Mouse (Mus musculus): ENCODE results near the gene Hspb11.

The Hspb11 gene

GRCm38 (mm10) chr4:107253125-107254091, at the start of gene Hspb11, which contains the start of gene Lrrc42:
TSS of gene Hspb11 (plus strand) at chr4:107253593.
TSS of gene Lrrc42 (minus strand) at chr4:107253532.
- peak; percentile 96 to 99 for DNase-seq

- no peak for DNase-seq
Measured at GRCm38 (mm10) chr4:107207016-107207415, 46.4 kb upstream of the Hspb11 start.

- no peak for DNase-seq
Measured at GRCm38 (mm10) chr4:107208880-107209279, 44.5 kb upstream of the Hspb11 start, which contains the start of gene Ldlrad1. TSS of gene Ldlrad1 (plus strand) at chr4:107209180.

DNA sequence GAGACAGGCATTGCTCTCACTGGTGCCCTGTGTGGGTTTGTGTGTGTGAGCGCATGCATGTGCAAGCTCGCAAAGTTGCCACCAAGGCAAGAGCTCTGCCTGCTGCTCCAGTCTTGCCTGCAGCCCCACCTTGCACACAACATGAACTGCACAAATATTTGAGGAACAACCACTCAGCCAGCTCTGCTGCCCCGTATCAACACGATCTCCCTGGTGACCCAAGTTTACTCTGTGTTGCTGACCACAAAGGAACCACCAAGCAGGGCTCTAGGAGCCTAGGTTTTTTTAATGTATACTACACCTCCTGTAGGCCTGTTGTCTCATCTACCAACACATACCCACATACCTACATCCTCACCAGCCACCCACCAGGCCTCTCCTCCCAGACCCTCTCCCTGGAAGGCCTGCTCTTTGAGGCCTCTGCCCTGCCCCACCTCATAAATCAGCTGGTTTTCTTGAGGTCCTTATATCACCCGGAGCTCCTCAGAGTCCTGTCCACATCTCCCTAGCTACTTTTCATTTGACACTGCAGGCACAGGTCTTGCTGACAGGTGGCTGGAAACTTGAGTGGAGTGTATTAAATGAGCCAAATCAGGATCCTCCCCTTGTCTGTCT, 42.8 kb upstream of the Hspb11 start:
- DNase-seq: no peak

DNA sequence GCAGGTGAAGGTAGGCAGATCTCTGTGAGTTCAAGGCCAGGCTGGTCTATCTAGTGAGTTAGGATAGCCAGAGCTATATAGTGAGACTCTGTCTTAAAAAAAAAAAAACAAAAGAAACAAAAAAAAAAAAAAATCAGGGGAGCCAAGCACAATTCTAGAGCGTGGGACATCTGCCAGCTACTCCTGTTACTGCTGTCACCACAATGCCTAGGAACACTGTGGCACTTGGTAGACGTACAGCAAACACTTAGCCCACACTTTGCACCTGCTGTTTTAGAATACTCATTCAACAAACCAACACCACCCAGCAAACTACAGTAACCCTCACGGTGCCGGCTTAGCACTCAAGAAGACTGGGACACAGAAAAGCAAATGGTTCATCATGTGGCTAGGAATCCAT, 41.9 kb upstream of the Hspb11 start:
- DNase-seq: no peak

DNA sequence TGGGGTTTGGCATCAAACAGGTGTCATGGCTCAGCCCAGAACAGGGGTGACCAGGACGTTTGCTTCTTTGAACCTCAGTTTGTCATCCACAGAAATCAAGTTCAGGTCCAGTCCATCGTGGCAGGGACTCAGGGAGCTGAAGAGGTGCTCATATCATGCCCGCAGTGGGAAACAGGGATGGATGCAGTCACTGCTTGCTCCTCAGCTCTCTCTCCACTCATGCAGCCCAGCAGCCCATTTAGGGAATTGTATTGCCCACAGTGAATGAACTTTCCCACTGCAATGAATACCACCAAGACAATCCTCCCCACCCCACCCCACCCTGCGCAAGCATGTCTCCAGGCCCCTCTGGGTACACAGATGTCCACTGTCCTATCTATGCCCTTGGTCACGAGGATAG, 41.5 kb upstream of the Hspb11 start:
- no peak for DNase-seq

- DNase-seq: no peak
Measured at GRCm38 (mm10) chr4:107213279-107214011, 39.9 kb upstream of the Hspb11 start.

GRCm38 (mm10) chr4:107217574-107217973, 35.8 kb upstream of the Hspb11 start:
- DNase-seq: no peak

DNA sequence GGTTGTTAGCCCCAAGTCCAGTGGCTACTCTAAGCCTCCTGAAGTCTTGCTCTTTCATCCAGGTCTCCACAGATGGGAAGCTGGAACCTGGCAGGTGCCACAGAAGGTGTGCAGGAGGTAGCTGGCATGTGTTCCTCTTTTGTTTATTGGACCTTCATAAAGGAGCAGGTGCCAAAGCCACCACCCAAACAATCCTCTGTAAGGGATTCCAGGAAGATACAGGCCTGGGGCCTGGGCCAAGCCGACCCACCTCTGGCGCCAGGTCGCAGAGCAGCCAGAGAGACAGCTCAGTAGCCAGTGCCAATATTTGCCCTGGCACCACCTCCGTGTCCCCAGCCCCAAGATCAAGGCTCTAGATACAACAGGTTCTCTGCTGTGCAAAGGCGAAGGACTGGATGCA, 31.9 kb upstream of the Hspb11 start:
- peak; percentile 36 to 40 for DNase-seq

DNA sequence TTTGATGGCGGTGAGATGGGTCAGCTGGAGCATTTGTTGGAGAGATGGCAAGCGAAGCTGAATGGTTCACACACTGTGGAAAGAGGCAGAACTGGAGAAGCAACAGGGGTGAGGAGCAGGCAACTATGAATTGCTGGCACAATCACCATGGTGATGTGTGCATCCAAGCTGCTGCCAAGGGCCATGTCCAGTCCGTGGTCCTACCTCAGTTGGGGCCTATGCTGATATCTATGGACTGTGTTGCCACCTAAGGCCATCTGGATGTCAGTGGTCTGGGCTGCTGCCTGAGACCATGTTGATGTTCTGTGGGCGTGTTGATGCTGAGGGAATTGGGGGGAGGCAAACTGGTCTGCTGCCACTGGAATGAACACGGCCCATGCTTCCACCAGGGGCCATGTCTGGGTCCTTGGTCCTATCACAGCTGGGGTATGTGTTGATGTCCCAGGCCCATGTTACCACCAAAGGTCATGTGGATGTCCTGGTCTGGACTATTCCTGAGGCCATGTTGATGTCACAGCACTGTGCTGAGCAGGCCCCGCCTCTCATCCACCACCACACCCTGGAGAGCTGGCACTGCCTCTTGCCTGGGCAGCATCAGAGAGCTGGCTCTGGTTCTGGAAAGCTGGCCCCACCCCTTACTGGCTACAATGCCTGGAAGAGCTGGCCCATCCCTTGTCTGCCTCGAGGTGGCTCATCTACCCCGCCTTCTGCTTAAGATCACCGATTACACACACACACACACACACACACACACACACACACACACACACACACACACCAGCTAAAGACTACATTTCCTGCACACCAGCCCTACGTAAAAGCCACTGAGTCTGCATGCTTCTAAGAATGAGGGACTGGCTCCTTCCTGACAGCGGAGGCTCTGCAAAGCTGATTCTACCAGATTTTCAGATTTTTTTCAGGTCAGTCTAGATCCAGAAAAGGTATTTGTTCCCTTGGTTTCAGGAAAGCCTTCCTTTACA, 29.9 kb upstream of the Hspb11 start:
- peak; percentile 62 to 72 for DNase-seq

GRCm38 (mm10) chr4:107226313-107226712, 27.1 kb upstream of the Hspb11 start:
- no peak for DNase-seq

DNA sequence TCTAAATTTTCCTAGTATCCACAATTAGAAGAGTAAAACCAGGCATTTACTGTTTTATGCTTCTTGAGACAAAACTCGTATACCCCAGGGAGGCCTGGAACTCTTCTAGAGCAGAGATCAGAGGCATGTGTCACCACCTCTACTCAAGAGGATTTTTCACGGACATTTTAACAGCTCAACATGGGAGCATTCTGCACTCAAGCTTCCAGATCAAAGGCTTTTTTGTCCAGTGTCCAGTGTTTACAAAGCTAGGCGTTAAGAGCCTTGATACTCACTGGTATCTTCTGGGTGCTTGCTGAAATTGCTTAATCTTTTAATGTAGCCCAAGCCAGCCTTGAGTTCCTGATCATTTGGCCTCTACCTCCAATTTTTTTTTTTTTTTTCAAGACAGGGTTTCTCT, 21.2 kb upstream of the Hspb11 start:
- no peak for DNase-seq

GRCm38 (mm10) chr4:107238253-107238652, 15.1 kb upstream of the Hspb11 start:
- no peak for DNase-seq

- DNase-seq: no peak
Measured at GRCm38 (mm10) chr4:107240196-107240595, 13.2 kb upstream of the Hspb11 start.

- no peak for DNase-seq
Measured at GRCm38 (mm10) chr4:107243365-107244333, 9.7 kb upstream of the Hspb11 start.

DNA sequence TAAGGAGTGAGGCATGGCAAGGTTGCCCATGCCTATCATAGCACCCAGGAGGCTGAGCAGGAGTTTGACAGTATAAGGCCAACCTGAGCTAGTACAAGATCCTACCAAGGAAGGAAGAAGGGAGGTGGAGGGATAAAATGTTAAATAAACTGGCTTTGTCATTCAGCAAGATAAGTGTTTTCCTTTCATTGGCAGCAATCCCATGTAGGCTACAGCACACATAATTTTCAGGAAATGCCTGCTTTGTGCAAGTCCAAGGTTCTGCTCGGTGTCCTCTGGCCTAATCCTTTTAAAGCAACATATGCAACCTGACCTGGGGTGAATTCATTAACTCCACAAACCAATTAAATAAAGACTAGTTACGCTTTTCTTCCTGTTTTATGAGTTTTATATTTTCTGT, 8.0 kb upstream of the Hspb11 start:
- DNase-seq: no peak

- no peak for DNase-seq
Measured at GRCm38 (mm10) chr4:107246040-107246439, 7.4 kb upstream of the Hspb11 start.

DNA sequence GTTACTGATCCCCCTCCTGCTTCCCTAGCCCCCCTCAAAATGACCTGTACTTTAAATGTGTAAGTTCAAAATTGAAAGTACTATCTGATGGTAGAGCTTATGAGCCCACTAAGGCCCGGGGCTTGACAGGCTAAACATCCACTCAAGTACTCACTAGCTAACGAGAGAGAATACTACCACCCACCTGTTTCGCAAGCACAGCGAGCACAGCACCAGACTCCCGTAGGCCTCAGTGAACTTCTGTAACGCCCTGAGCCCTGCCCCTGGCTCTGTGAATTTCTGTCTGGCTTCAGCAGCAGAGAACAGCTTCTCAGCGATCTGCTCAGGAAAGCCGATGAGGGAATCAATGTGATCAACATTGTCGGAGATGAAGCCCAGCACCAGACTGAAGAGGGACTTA, 6.3 kb upstream of the Hspb11 start:
- no peak for DNase-seq

- no peak for DNase-seq
Measured at GRCm38 (mm10) chr4:107248061-107248460, 5.3 kb upstream of the Hspb11 start.

- DNase-seq: no peak
Measured at GRCm38 (mm10) chr4:107249471-107249870, 3.9 kb upstream of the Hspb11 start.

DNA sequence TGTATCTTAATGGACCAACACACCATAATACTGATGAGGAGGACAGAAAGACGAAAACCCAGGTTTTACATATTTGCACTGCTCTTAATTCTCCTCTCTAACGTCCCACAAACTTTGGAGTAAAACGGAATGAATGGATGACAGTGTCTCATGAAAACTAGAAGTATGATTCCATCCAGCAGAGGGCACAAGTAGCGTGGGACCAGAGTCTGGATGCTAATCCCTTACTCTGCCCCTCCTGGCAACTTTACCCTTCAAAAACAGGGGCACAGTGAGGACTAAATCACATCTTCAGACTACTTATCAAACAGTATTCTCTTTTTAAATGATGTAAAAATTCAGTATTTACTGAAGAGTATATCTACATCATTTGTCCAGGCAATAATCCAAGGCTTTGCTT, 2.9 kb upstream of the Hspb11 start:
- DNase-seq: peak; percentile 25 to 67
